Mouse (Mus musculus) left cerebral cortex, postnatal 14 days (tissue): ENCODE data around the gene 3110021N24Rik. TPM values are rescaled to one million over a fixed set of nuclear protein-coding genes. Genes with fewer than 3 reads are reported as not detected.
A peak's percentile ranks its signal among the peaks of the same experiment; 100 is the strongest.
"Not testable (repeated sequence)": the region's sequence is repeated elsewhere in the genome, so short reads cannot be mapped to it uniquely, and the experiment has no call there.

Experiments
- DNase-seq, 2 experiments: peaks; one replicate each; pipeline ENCODE4 v3.0.0; 2021 to 2022; ENCODE audit warnings: low spot score in 2 of 2, mixed read lengths in 1 of 2
- intact Hi-C: fragments of 180-260 bp; cut with DNase I; formaldehyde crosslinking; loops from one replicate; pipeline ENCODE4 v1.15.1; 2025
- long read RNA-seq, 2 experiments: library from polyadenylated mRNA; stranded (forward); transcript quantifications; one replicate each; pipeline ENCODE4 v2.0.0; 2021
- total RNA-seq, 2 experiments: library from RNA; stranded (reverse); gene quantifications; 2 replicates each; pipeline ENCODE4 v1.2.3; 2021

3110021N24Rik gene
- total RNA-seq = 1 to 10 TPM in 1 of 2 experiments, under 1 TPM in 1; 0.94 to 1.5 TPM
- long read RNA-seq, experiment 1 = 0 reads
- long read RNA-seq, experiment 2 = 0 reads

DNA sequence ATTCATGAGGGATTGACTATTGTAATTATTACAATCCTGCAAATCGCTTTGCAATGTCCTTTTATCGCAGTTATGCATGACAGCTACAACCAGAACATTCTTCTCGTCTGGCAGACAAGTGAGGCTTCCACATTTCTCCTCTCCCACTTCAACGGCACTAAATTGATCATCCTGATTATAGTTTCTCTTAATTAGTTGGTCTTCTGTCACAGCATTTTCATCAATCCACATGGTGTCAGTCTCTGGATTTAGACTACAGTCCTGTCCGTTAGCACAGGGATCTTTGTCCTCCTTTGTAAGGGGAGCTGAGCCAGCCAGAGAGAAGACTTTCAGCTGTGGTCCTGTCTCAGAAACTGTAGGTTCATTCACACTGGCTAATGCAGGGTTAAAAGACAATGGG, at the start of gene 3110021N24Rik:
TSS of gene 3110021N24Rik (plus strand) at position 301 of the 400 bp plus-strand sequence.
- intact Hi-C loops = no loop called here
- no peak for DNase-seq

DNA sequence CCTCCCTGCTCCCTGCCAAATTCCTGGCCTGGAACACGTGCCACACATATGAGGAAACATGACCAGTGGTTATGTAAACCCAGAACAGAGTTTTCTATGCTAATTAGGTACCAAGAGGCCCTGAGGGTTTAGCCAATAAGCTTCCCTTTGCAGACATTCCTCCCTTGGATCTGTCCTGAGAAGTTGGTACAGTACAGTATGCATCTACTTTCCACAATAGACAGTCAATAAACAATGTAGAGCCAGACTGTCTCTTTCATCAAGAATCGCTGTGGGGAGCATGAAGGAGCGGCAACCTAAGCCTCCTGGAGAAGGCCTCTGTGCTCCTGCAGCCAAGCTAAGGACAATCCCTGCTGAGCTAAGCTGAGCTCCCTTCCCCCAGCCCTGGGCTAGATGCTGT, 33.3 kb upstream of the 3110021N24Rik start:
- intact Hi-C loops = no loop called here
- no peak for DNase-seq

DNA sequence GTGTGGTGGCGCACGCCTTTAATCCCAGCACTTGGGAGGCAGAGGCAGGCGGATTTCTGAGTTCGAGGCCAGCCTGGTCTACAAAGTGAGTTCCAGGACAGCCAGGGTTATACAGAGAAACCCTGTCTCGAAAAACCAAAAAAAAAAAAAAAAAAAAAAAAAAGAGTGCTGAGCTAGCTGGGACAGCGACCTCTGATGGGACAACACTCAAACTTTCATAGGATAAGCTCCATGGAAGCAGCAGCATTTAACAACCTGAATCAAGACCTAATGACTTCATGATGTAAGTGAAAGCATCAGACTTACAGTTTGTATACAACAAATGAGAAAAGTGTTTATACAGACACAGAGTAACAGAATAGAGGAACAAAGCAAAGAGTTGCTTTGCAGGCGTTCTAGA, 32.4 kb upstream of the 3110021N24Rik start:
- intact Hi-C loops, DNase-seq: not testable (repeated sequence)

DNA sequence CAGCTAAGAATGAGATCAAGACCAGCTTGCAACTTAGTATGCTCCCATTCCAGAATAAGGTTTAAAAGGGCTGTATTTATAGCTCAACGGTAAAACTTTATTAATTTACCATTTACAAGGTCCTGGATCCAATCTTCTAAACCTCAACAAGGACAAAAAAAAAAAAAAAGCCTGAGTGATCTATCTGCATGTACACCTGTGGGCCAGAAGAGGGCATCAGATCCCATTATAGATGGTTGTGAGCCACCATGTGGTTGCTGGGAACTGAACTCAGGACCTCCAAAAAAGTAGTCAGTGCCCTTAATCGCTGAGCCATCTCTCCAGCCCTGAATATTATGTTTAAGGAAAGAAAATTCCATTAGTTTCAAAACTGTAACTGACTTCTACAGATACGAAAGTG, 29.0 kb upstream of the 3110021N24Rik start:
- intact Hi-C loops = no loop called here
- DNase-seq = no peak

DNA sequence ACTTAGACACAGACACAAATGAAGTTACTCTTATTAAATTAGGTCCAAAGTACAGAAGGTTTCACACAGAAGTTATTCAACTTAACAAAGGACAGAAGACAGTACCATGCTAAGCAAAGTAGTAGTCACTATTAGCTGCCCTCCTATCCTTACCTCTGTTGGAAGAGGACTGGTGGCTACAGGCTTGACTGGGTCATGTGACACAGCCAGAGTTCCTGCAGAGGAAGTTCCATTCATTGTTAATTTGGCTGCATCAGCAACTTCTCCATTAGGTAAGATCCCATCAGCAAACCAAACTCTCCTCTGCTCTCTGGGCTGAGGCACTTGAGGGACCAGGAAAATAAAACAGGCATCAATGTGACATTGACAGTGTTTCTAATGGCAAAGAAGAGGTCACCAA, 28.0 kb upstream of the 3110021N24Rik start:
- intact Hi-C loops = no loop called here
- no peak for DNase-seq

DNA sequence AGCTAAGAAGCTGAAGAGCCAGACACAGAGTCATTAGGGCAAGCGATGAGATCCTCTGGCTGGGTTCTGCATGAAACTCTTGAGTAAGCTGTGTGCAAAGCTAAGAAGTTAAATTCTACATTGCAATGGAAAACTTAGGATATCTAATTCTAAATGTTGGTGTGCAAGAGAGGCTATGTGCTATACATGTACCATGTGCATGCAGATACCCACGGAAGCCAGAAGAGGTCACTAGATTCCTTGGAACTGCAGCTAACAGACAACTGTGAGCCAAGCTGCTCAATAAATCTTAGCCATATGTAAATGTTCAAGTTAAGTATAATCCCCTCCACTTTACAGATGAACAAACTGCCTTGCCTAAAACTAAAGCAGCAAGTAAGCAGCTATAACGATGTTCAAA, 22.5 kb upstream of the 3110021N24Rik start:
- peak; percentile 8 to 53 for DNase-seq
- intact Hi-C loops = no loop called here

DNA sequence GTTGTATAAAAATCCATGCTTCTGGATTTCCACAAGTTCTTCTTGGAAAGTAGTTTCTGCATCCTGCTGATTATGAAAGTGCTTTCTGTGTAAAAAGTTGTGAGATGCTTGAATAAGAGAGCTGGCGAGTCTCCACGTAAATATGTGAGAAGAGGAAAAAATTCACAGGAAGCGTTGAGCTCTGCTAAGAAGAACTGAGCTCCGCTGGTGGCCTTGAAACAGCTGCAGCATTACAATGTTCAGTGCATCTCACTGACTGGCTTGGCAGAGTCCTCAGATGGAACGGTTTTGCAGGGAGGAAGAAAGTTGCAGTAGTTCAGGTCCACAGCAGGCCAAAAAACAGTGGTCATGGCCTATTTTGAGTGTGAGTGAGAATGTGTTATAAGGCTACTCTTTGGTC, 11.2 kb upstream of the 3110021N24Rik start:
- intact Hi-C loops = no loop called here
- DNase-seq = no peak

DNA sequence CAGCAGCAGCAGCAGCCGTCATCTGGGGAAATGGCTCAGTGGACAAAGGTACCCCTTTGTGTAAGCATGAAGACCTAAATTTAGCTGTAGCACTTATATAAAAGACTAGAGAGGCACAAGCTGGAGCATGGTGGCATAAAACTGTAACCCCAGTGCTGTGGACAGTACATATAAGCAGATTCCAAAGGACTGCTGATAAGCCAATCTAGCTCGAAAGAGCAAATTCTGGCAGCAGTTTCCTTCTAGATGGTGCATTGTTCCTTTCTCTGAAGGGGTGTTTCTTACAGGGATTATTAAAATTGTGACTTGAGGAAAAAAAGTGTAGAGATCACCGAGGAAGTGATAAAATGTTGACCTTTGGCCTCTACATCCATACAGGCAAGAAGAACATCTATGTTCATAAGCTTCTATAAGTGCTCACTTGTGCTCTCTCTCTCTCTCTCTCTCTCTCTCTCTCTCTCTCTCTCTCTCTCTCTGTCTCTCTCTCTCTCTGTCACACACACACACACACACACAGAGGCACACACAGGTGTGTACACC, 1.9 kb downstream of the 3110021N24Rik start:
- DNase-seq = no peak
- intact Hi-C loops = no loop called here

DNA sequence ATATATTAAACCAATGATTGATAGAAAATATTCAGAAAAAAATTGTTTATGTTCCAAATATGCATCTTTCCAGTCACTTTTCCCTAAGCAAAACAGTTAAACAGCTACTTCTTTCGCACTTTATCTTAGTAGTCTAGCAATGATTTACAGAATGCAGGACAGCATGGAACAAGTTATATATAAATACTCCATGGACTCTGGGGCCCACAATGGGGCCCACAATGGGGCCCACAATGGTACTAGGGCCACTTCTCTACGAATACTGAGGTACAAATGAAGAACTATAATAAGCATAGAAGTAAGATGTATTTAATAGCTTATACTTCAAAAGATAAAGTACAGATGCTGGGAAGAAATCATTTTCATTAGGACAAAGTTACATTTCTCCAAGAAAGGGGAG, 4.7 kb downstream of the 3110021N24Rik start:
- intact Hi-C loops = no loop called here
- DNase-seq = no peak

DNA sequence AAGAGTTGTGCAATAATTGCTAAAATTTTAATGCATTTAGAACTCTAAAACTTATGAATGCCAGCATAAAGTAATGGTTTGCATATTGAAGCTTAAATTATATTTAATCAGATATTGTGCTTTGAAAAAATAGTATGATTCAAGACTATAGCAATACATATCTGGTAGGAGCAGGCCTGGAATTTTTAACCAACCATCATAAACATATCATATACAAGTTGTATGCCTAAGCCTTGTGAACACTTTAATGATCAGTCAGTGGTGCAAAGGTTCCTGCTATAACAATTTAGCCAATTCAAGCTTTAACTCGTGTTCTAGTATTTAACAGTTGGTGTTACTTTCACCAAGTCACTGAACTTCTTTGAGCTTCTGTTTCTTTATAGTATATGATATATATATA, 11.0 kb downstream of the 3110021N24Rik start:
- intact Hi-C loops = no loop called here
- DNase-seq = no peak

DNA sequence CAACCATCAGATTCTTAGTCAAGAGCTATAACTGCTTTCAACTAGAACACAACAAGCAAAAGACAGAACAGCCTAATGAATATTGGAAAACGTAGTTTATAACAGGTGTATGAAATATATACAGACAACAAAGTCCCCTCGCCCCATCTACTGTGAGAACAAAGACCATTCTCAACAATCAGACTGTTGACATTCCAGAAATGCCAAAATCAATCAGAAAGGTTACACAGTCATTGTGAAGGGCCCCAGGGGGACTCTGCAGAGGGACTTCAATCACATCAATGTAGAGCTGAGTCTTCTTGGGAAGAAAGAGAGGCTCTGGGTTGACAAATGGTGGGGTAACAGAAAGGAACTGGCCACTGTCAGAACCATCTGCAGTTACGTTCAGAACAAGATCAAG, 12.1 kb downstream of the 3110021N24Rik start:
- DNase-seq = no peak
- intact Hi-C loops = no loop called here

DNA sequence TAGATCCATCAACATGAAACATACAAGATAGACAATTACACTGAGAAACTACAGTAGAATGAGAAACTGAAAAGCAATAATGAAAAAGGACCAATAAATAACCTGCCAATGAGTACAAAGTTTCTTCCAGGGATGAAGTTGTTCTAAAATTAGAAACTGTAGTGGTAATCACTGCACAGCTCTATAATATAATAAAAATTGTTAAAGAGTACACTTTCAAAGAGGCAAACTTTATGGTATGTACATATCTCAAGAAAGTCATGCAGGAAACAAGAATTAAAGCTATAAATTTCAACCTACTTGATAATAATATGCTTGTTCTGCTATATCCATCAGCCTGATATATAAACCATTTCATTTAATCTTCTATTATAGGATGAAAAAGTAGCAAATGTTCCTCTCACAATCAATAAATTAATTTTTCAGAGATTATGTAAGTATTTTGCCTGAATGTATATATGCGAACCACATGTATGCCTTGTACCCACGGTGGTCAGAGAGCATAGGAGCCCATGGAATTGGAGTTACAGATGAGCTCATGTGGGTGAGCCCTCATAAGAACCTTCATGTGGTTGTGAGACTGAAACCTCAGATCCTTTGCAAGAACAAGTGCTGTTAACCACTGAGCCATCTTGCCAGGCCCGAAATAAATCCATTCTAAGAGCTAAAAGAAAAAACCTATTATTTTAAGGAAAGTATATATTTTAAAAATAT, 26.9 kb downstream of the 3110021N24Rik start:
- intact Hi-C loops = no loop called here
- no peak for DNase-seq

DNA sequence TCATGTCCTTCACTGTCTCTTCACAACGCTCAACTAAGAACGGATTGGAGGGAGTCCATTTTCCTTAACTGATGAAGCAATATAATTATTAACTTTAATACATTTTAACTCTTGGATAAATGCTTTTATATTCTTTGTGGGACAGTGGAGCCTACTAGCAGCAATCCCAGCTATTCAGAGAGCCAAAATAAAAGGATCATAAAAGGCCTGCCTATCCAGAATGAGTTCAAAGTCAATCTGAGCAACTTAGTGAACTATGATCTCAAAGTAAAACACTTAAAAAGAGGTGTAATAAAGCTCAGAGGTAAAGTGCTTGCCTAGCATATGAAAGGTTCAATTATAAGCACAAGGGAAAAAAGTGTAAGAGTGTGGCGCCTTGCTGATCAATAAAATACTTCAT, 40.1 kb downstream of the 3110021N24Rik start:
- DNase-seq = no peak
- intact Hi-C loops = no loop called here

DNA sequence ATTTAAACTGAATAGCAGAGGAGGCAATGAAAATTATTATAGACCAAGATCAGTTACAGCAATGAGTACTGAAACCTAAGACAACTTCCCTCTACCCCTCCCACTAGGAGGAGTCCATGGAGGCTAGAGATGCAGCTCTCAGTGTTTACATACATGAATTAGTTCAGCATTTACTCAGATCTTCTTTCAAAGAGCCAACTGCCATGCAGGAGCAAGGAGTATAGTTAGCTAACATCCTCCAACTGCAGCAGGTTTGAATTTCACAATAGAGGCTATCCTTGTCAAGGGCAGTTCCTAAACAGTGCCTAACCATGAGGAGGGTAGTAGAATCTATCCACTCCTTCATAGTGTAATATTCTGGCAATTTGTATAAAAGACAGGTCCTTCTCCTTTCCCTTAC, 49.1 kb downstream of the 3110021N24Rik start:
- no peak for DNase-seq
- intact Hi-C loops = no loop called here

DNA sequence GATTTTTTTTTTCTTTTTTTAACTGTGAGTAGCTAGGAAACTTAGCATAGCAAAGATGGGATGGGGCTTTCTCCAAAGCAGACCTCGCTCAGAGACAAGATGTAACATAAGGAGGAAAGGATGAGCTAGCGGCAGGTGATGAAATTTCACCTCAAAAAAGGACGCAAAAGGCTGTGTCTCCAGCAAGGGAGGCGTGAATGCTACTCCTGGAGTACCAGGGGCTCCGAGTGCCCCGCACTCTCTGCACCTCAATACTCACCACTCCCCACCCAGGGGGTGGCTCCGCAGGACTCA, 60.3 kb downstream of the 3110021N24Rik start:
- peak in 1 of 2 experiments; percentile 38 for DNase-seq
- intact Hi-C loops = no loop called here

DNA sequence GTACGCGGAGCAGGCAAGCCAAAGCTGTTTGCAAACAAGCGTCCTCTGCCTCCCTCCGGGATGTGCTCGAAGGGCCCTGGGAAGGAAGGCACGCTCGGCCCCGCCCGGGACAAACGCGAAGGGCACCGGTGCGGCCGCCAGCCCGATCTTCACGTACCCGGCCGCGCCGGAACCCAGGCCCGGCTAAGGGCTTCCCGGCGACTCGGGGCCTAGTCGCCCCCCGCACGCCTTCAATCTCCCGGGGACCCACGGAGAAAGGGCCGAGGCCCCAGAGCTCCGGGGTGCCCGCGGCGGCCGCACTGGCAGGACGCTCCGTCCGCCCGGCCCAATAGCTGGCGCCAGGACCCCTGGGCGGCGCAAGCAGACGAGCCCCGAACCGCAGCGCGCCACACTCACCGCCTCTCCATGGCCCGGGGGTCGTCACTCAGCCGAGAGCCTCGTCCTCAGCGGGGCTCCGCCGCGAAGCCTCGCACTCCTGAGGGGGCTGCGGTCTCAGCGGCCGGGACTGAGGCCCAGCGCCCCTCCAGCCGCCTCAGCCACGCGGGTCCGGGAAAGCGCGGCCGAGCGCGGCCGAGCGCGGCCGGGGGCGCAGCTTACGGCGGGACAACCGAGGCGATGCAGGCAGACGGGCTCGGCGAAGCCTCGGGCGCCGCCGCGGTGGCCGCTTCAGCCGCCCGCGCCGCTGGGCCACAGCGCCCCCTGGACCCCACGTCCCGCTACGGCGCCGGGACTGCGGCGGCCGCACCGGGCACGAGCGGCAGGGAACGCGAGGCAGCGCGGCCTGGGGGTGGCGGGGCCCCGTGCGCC, 60.8 kb downstream of the 3110021N24Rik start, which contains the start of gene Zfyve9:
TSS of gene Zfyve9 (minus strand) at position 742 of the 807 bp plus-strand sequence.
- DNase-seq = peak; percentile 54 to 80
- intact Hi-C loops = no loop called here

DNA sequence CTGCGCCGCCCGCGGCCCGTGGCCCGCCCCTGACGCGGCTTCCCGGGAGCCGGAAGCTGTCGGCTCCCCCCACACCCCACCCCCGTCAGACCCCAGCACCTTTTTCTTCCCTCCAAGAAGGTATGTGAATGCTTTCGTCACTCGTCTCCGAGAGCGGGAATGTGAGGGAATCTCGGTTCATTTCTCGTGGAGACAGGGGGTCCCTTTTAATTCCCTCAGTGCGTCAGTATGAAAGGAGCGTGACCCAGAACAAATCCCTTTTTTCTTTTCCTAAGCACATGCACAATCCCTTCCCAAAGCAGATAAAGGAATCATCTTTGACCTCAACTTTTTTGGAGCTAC, 61.4 kb downstream of the 3110021N24Rik start:
- no peak for DNase-seq
- intact Hi-C loops = no loop called here

DNA sequence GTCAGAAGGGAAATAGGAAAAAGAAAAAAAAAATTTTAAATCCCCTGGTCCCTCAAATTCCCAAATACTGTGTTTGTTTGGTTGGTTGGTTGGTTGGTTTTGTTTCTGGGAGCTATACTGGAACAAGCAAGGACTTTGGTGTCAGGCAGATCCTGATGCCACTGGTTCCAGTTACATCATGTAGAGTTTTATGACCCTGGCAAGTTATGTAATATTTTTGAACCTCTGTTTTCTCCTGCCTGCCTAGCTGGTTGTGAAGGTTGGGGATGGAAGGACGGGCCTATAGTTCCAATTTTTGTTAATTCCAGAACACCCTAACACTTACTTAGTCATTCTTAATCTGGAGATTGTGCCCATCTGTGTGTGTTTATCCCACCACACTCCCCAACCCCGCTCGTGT, 62.1 kb downstream of the 3110021N24Rik start:
- intact Hi-C loops = no loop called here
- DNase-seq = peak in 1 of 2 experiments; percentile 17

DNA sequence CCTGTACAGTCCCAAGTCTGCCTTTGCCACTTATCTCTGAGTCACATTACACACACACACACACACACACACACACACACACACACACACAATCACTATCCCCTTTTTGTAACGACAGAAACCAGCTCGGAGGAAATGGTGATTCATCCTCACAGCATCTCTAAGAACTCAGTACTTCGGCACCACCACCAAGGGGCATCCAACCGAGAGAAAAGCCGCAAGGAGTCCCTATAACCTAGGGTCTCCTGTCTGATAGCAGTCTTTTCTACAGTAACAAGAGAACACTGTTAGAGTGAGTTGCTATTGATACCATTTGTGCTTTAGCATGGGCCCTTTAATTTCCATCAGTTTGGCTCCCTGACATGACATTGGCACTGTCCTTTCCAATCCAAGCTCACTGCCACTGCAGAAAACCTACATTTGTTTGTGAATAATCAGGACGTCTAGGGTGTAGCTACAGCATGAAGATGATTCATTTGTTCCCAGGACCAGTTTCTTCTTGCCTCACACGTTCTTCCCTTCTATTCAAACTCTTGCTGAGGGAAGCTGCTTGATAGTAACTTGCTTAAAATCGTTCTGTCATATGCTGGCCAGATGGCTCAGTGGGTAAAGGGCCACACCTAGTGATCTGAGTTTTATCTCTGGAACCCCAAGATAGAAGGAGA, 63.1 kb downstream of the 3110021N24Rik start:
- intact Hi-C loops = no loop called here
- peak; percentile 38 to 75 for DNase-seq

DNA sequence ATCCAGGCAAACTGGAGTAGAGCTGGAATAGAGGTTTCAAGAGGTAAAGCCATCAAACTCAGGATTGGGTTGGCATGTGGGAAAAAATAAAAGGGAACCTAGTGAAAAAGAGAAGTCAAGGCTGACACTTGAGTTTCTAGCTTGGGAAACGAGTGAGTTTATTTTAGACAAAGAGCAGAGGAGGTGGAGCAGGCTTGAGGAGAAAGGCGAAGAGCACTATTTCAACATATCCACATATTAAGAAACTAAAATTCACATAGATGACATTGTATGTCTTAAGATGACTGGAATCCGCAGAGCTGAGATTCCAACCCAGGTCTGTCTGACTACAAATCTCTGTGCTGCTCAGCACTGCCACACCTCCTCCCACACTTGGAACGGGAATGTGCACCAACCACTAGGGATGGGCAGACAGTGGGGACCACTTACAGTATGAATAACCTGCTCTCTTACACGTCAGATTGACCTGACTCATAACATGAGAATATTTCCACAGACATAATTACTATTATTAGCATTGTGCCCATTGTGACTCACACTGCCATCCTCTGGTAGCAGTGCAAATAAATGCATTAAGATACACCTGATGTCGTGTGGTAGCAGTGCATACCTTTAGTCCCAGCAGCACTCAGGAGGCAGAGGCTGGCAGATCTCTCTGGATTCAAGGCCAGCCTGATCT, 69.9 kb downstream of the 3110021N24Rik start:
- intact Hi-C loops = no loop called here

More for the DNA sequence above, 69.9 kb downstream of the 3110021N24Rik start:
- no peak for DNase-seq
